Mouse (Mus musculus) cerebellum, adult 2 months (tissue): ENCODE results near the gene 4930470P17Rik.

ENCODE experiments used
- CTCF ChIP-seq: fragments of 200-500 bp; IDR thresholded peaks from 2 replicates; pipeline ENCODE4 v1.5.1; 2011; ENCODE audit warnings: low read depth, mild to moderate bottlenecking, control low read depth, low read length, moderate library complexity, borderline replicate concordance; ENCODE audit not compliant: insufficient read depth
- POLR2A ChIP-seq: fragments of 200-500 bp; IDR thresholded peaks from 2 replicates; pipeline ENCODE4 v1.6.1; 2011; ENCODE audit warnings: low read length, control low read depth, borderline replicate concordance; ENCODE audit not compliant: insufficient read depth

GRCm38 (mm10) chr2:170601171-170601570, 646 bp downstream of the 4930470P17Rik start:
- TF ChIP-seq CTCF (no peak), POLR2A (no peak)
